Mouse (Mus musculus) liver, embryonic 12.5 days (tissue): ENCODE results near the gene Kif1c. TPM values are rescaled to one million over a fixed set of nuclear protein-coding genes. Genes with fewer than 3 reads are reported as not detected.

Experiments used
- ATAC-seq: fragments of 200-750 bp; cut with Nextera tagmentation; 2 replicates; pipeline ENCODE4 v1.8.0; 2017; ENCODE audit warnings: moderate number of reproducible peaks, mild to moderate bottlenecking, moderate library complexity
- H3K27ac ChIP-seq: fragments of 300-500 bp; sonication (generic); 2 replicates; pipeline ENCODE4 v1.5.1; 2016; ENCODE audit warnings: mild to moderate bottlenecking
- H3K27me3 ChIP-seq: fragments of 300-500 bp; sonication (generic); replicated peaks from 2 replicates; pipeline ENCODE4 v1.6.1; 2016; ENCODE audit warnings: mild to moderate bottlenecking, moderate library complexity
- H3K36me3 ChIP-seq: fragments of 300-500 bp; sonication (generic); 2 replicates; pipeline ENCODE4 v1.6.1; 2016; ENCODE audit warnings: mild to moderate bottlenecking, moderate library complexity
- H3K4me1 ChIP-seq: fragments of 300-500 bp; sonication (generic); 2 replicates; pipeline ENCODE4 v1.6.1; 2016
- H3K4me2 ChIP-seq: fragments of 300-500 bp; sonication (generic); 2 replicates; pipeline ENCODE4 v1.6.1; 2016; ENCODE audit warnings: mild to moderate bottlenecking, moderate library complexity
- H3K4me3 ChIP-seq: fragments of 300-500 bp; sonication (generic); 2 replicates; pipeline ENCODE4 v1.5.1; 2016; ENCODE audit warnings: mild to moderate bottlenecking, moderate library complexity
- H3K9ac ChIP-seq: fragments of 300-500 bp; sonication (generic); 2 replicates; pipeline ENCODE4 v1.6.1; 2016; ENCODE audit warnings: mild to moderate bottlenecking, moderate library complexity
- H3K9me3 ChIP-seq: fragments of 300-500 bp; sonication (generic); replicated peaks from 2 replicates; pipeline ENCODE4 v1.6.1; 2016; ENCODE audit warnings: mild to moderate bottlenecking, moderate library complexity
- WGBS: fragments of 180-500 bp; shearing (Covaris S2); methylation state at CpG from one replicate; pipeline ENCODE4 v1.1.7; 2016; ENCODE audit not compliant: insufficient replicate concordance; 5-methylcytosine and 5-hydroxymethylcytosine counted together
- polyA plus RNA-seq: library from polyadenylated mRNA; unstranded; fragments of >200 nt; fragmentation: Nextera tagmentation; extraction: Ambion mirVana; gene quantifications from 2 replicates; pipeline ENCODE4 v1.2.1, GENCODE M21; 2016

Kif1c gene
- polyA plus RNA-seq, 1 experiment from 2014 or later = 1.1 TPM

DNA sequence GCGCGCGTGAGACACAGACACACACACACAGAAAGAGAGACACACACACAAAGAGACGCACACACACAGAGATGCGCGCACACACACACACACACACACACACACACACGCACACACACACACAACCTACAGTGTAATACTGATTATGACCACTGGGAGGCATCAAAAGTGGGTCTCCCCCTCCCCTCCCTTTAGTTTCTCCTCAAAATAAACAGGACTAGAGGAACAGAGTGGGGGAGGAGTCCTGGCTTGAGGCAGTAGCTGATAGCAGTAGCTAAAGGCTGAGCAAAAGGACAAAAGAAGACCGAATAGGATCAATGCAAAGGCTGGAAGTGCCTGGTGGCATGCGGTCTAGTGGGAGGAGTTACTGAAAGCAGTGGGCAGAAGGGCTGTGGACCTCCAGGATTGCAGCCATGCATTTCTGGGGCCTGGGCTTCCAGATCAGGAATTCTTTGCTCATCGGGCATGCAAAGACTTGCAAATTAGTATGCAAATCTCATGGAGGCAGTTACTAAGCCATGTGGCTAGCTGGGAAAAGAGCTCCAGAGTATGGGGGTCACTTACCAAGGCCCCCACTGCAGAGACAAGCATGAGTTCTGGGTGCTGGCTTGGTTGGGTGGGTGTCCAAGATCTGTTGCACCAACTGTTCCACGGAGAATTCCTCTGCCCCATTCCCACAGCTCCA is 18.3 kb upstream of the Kif1c start:
- ATAC-seq = no peak; the same call in 1 of the 2 replicates
- H3K4me1 ChIP-seq = peaks cover 42% of the 10 kb centered on the region
- no peaks in the 10 kb centered on the region for H3K9me3 ChIP-seq
- H3K27ac ChIP-seq = peak overlapping the region; percentile 34; the same call in 1 of the 2 replicates
- no peak overlapping the region for H3K9ac ChIP-seq
- WGBS = 50% methylated on average over 11 of the region's 11 CpGs
- H3K4me3 ChIP-seq = no peak overlapping the region
- peaks cover 66% of the 10 kb centered on the region for H3K36me3 ChIP-seq
- no peaks in the 10 kb centered on the region for H3K27me3 ChIP-seq
- H3K4me2 ChIP-seq = peak overlapping the region; percentile 1; the same call in 1 of the 2 replicates

DNA sequence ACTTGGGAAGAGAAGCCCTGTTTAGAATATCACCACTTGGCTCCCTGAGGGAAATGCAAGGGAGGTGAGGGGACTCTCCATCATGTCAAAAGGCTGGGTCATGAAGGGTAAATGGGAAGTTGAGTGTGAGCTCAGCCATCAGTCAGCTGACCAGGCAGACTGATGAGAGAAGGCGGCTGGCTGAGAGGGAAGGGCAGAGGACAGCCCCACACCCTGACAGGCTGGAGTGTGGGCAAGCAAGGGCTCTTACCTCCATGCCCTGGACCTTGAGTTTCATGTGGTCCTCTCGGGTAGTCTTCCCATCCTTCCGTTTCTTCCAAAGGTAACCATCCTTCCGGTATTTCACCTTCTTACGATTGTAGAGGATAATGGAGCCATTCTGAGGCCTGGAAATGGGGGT is 16.7 kb upstream of the Kif1c start:
- Histone ChIP-seq H3K4me1 (peaks cover 52% of the 10 kb centered on the region), H3K36me3 (peaks cover 60% of the 10 kb centered on the region), H3K9me3 (no peaks in the 10 kb centered on the region), H3K27me3 (no peaks in the 10 kb centered on the region), H3K4me3 (no peak overlapping the region), H3K4me2 (no peak overlapping the region), H3K27ac (no peak overlapping the region), H3K9ac (no peak overlapping the region; the same call in 1 of the 2 replicates)
- 77% methylated on average over 5 of the region's 5 CpGs for WGBS
- no peak for ATAC-seq

DNA sequence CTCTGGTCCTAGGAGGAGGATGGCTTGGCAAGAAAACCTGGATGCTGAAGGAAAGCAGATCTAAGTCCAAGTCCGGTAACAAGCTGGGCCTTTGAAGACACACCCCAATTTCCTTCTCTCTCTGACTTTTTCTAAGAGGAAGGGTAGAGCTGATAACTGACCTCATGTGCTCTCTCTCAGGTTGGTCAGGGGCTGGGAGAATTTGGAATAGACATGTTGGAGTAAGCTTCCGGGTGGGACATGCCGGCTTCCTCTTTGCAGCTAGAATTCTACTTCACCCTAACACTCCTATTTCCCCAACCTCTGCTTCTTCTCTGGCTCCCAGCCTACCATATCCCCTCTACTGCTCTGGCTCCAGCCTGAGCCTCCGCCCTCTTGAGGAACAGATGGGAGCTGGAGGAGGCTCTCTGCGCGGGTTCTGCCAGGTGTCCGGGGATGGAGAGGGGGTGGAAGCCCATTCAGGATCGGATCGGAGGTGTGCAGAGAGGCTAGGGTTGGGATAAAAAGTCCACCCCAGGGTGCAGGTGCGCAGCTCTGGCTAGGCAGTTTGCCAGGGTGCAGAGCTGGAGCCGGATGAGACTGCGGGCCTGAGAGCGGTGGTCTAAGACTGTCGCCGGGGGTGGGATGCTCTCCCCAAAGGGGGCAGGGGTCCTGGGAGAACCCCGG is 13.3 kb upstream of the Kif1c start:
- Histone ChIP-seq H3K27me3 (no peaks in the 10 kb centered on the region; the same call in 1 of the 2 replicates), H3K4me3 (peak overlapping the region; percentile 84), H3K9me3 (no peaks in the 10 kb centered on the region), H3K36me3 (peaks cover 38% of the 10 kb centered on the region), H3K4me2 (peak overlapping the region; percentile 97), H3K4me1 (peaks cover 39% of the 10 kb centered on the region), H3K27ac (peak overlapping the region; percentile 82), H3K9ac (peak overlapping the region; percentile 87)
- 4% methylated on average over 16 of the region's 16 CpGs for WGBS
- ATAC-seq = peak; percentile 50

DNA sequence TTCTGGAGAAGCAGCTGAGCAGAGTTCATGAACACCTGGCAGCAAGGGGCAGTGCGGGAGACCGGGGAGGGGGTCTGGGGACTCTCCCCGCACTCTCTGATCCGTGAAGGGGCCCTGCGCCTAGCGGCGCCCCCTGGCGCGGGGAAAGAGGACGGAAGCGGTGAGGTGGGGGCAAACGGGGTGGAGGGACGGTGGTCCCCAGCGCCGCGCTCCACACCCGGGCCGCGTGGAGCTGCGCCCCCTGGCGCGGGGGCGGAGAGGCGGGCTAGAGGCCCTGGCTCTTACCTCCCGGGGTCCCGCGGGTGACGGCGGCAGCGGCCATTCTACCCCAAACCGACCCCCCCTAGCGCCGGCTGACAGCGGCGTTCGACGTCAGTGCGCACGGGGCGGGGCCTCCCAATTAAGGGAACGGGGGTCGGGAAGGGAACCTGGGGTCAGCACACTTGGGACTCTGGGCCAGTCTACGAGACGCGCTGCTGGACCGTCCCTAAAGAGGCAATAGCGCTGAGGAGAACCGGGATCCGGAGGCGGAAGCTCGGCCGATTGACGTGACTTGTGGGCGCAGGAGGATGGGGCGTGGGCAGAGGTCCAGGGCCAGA is 12.6 kb upstream of the Kif1c start, which contains the start of gene Camta2:
Camta2 (minus strand) TSS at position 505 of the 599 bp plus-strand sequence.
- under 1% methylated on average over 54 of the region's 55 CpGs for WGBS
- Histone ChIP-seq H3K4me3 (peak within 1 kb of the TSS; percentile 84), H3K27me3 (no peaks in the 10 kb centered on the region; the same call in 1 of the 2 replicates), H3K4me1 (peaks cover 32% of the 10 kb centered on the region), H3K9me3 (no peaks in the 10 kb centered on the region), H3K27ac (peak within 1 kb of the TSS; percentile 82), H3K4me2 (peak within 1 kb of the TSS; percentile 97), H3K36me3 (peaks cover 33% of the 10 kb centered on the region), H3K9ac (peak within 1 kb of the TSS; percentile 87)
- ATAC-seq = peak; percentile 72

DNA sequence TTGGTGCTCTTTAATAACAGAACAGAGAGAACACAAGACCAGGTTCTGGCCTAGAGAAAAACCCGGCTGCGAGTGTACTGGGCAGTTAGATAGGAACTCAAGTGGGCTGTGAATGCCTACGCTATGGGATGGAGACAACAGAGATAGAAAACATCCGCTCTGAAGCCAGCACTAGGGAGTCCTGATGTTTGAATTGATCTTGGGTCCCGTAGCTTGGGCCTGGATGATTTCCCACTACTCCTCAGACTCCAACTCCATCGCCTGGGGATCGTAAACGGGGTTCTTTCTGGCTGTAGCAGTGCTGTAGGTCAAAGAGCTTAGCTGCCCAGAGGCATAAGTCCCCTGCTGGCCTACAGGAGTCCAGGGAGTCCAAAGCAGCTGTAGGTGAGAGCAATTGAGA is 12.0 kb upstream of the Kif1c start:
- peak overlapping the region; percentile 82; the same call in 1 of the 2 replicates for H3K27ac ChIP-seq
- H3K27me3 ChIP-seq = peaks cover 1% of the 10 kb centered on the region; the same call in 1 of the 2 replicates
- 41% methylated on average over 8 of the region's 8 CpGs for WGBS
- peaks cover 26% of the 10 kb centered on the region for H3K36me3 ChIP-seq
- peak overlapping the region; percentile 87 for H3K9ac ChIP-seq
- H3K4me1 ChIP-seq = peaks cover 31% of the 10 kb centered on the region
- H3K4me2 ChIP-seq = peak overlapping the region; percentile 97
- H3K9me3 ChIP-seq = no peaks in the 10 kb centered on the region
- no peak for ATAC-seq
- peak overlapping the region; percentile 84 for H3K4me3 ChIP-seq

DNA sequence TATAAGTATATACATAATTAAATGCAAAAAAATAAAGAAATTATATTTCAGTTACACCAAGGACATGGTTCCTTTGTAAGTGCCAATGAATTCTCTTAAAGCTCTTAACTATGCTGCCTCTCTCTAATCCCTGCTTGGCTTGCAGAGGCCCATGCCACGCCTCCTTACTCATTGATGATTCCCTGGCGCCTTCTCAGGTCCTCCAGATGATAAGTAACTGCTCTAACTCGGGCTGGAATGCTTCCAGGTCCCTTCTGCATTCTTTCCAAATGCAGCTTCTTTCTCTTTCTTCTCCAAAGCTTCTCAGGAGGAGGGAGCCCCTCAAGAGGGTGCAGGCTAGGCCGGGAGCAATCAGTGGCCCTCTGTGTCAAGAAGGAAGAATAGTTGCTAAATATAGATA is 10.8 kb upstream of the Kif1c start:
- no peak overlapping the region for H3K4me3 ChIP-seq
- H3K9me3 ChIP-seq = no peaks in the 10 kb centered on the region
- H3K4me1 ChIP-seq = peaks cover 31% of the 10 kb centered on the region
- no peak overlapping the region for H3K4me2 ChIP-seq
- no peak for ATAC-seq
- H3K27me3 ChIP-seq = peaks cover 10% of the 10 kb centered on the region; the same call in 1 of the 2 replicates
- H3K9ac ChIP-seq = no peak overlapping the region
- no peak overlapping the region for H3K27ac ChIP-seq
- WGBS = 52% methylated on average over 4 of the region's 4 CpGs
- peaks cover 14% of the 10 kb centered on the region for H3K36me3 ChIP-seq

DNA sequence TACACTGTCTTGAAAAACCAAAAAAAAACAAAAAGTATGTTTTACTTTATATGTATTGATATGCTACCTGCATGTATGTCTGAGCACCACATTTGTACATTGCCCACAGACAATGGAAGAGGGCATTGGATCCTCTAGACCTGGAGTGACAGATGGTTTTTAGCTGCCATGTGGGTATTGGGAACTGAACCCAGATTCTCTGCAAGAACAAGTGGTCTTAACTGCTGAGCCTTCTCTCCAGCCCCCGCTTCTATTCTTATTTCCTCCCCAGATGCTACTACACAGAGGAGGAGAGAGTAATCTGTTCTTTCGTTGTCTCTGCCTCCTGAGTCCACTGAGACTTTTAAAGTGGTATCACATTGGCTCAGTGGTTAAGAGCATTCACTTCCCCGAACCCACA is 6.8 kb upstream of the Kif1c start:
- peaks cover 22% of the 10 kb centered on the region; the same call in 1 of the 2 replicates for H3K27me3 ChIP-seq
- no peaks in the 10 kb centered on the region for H3K9me3 ChIP-seq
- H3K4me2 ChIP-seq = no peak overlapping the region
- no peaks in the 10 kb centered on the region for H3K36me3 ChIP-seq
- 58% methylated on average over 3 of the region's 3 CpGs for WGBS
- ATAC-seq = no peak
- H3K4me3 ChIP-seq = no peak overlapping the region
- H3K4me1 ChIP-seq = peaks cover 6% of the 10 kb centered on the region
- no peak overlapping the region for H3K9ac ChIP-seq
- H3K27ac ChIP-seq = no peak overlapping the region

DNA sequence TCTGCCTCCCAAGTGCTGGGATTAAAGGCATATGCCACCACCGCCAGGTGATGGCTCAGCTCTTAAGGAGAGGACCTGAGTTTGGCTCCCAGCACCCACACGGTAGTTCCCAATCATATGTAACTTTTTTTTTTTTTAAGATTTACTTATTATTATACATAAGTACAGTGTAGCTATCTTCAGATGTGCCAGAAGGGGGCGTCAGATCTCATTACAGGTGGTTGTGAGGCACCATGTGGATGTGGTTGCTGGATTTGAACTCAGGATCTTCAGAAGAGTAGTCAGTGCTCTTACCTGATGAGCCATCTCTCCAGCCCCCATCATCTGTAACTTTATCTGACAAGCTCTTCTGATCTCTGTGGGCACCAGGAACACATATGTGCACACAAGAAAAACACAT is 3.0 kb upstream of the Kif1c start:
- Histone ChIP-seq H3K36me3 (no peaks in the 10 kb centered on the region), H3K27me3 (peaks cover 40% of the 10 kb centered on the region), H3K9me3 (no peaks in the 10 kb centered on the region), H3K4me1 (peaks cover 24% of the 10 kb centered on the region), H3K9ac (no peak overlapping the region), H3K27ac (no peak overlapping the region), H3K4me2 (no peak overlapping the region), H3K4me3 (no peak overlapping the region)
- 60% methylated on average over 3 of the region's 3 CpGs for WGBS
- no peak for ATAC-seq

DNA sequence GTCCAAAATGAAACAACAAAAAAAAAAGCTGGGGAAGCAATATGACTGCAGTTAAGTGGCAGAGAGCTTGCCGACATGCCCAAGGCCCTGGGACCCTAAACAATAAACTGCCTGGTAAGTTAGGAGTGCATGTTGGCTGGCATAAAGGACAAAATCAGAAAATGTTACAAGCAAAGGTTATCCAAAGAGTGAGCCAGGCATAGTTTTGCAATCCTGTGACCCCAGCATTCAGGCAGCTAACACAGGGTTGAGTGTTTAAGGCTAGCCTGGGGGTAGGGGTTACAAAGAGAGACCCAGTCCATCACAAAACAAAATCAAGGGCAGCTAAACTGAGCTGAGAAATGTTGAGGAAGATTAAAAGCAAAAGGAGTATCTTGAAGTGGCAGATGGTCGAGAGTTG is 1.3 kb upstream of the Kif1c start:
- peaks cover 25% of the 10 kb centered on the region for H3K4me1 ChIP-seq
- H3K4me2 ChIP-seq = peak overlapping the region; percentile 97; the same call in 1 of the 2 replicates
- H3K36me3 ChIP-seq = 0 out of 2 replicates have a peak, but pooled peaks cover 6% of the 10 kb centered on the region
- no peak overlapping the region for H3K27ac ChIP-seq
- peaks cover 41% of the 10 kb centered on the region for H3K27me3 ChIP-seq
- H3K9ac ChIP-seq = no peak overlapping the region
- no peak for ATAC-seq
- no peaks in the 10 kb centered on the region for H3K9me3 ChIP-seq
- 47% methylated on average over 2 of the region's 2 CpGs for WGBS
- no peak overlapping the region for H3K4me3 ChIP-seq

DNA sequence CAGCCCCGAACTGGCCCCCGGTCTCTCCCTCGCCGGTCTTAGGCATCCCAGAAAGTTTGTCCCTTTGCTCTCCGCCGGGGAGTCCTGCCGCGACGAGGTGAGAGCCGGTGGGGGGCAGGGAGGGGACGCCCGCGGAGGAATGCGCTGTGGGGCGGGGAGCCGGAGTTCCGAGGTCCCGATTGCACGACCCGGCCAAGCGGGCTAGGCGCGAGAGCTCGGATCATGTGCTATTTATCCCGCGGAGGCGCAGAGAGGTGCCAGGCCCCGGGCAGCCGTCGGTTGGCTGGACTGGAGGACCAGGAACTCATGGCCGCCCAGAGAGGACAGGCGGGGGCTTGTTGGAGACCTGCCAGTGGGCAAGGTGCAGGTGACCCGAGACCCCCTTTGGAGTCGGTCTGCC is 265 bp downstream of the Kif1c start:
- Histone ChIP-seq H3K9ac (peak overlapping the region; percentile 86), H3K27me3 (peaks cover 39% of the 10 kb centered on the region), H3K4me3 (peak overlapping the region; percentile 77), H3K4me2 (peak overlapping the region; percentile 97), H3K4me1 (peaks cover 25% of the 10 kb centered on the region), H3K9me3 (no peaks in the 10 kb centered on the region), H3K27ac (peak overlapping the region; percentile 84), H3K36me3 (peaks cover 18% of the 10 kb centered on the region)
- WGBS = under 1% methylated on average over 34 of the region's 34 CpGs
- ATAC-seq = peak; percentile 13; the same call in 1 of the 2 replicates

DNA sequence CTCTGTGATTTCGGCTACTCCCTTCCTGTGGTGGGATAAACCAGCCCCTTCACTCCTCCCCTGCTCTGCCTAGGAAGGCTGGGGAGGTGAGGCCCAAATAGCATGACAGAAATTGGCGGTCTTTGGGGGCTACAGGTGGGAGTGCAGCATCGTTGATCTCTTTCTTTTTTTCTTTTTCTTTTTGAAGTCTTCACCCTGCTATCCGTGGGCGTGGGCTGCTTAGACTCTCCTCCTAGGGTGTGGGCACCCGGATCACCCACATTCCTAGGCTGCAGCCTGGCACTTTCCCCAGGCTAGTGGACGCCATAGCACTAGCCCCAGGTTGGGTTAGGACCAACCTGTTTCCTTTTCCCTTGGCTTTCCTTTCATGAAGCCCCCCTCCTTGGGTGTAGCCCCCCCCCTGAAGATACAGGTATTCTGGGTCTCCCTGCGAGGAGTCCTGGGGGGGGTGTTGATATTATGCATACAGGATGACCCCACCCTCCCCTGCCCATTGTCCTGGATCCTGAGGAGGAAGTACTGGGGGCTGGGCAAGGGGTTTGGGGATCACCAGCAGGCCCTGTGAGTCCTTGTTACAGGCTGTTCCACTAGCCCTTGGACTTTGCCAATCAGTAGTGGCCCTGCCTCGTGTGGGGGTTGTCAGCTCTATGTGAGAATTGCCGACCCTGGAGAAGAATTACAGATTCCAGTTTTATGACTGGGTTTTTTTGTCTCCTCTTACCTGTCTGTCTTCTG is 1.0 kb downstream of the Kif1c start:
- peaks cover 25% of the 10 kb centered on the region for H3K36me3 ChIP-seq
- H3K27ac ChIP-seq = no peak overlapping the region
- peaks cover 25% of the 10 kb centered on the region for H3K4me1 ChIP-seq
- H3K27me3 ChIP-seq = peaks cover 39% of the 10 kb centered on the region
- WGBS = 16% methylated on average over 10 of the region's 10 CpGs
- peak overlapping the region; percentile 97 for H3K4me2 ChIP-seq
- H3K9ac ChIP-seq = peak overlapping the region; percentile 86
- H3K9me3 ChIP-seq = no peaks in the 10 kb centered on the region
- no peak for ATAC-seq
- H3K4me3 ChIP-seq = peak overlapping the region; percentile 77
